Comparison of ENCODE assay signal across 16 mouse cellular contexts in genomic region chr14:22167285-22167684, GRCm38 (mm10).
DNase-seq lines count a peak whose midpoint lies in the region; ATAC-seq lines count a peak whose summit lies in the region.
"Had no signal": no experiment of that assay in that cellular context is flagged by ENCODE, and none has a peak within 500 bp of the region (broad histone marks: within the 10 kb centered on the region; RNA-seq: fewer than 3 reads in every experiment).

No protein-coding gene starts in this region.

- H3K4me3 ChIP-seq in hindbrain, embryonic 11.5 days (ENCODE audit: low read depth, low read length), result no peak overlapping the region
- H3K4me3 ChIP-seq in hindbrain, embryonic 16.5 days (ENCODE audit: low read length), result no peak overlapping the region
- no peak overlapping the region for H3K4me3 ChIP-seq in embryonic facial prominence, embryonic 14.5 days (ENCODE audit: low read depth, low read length)
- H3K4me3 ChIP-seq in hindbrain, embryonic 13.5 days, result no peak overlapping the region
- H3K4me3 ChIP-seq in midbrain, embryonic 10.5 days, result no peak overlapping the region
- H3K4me3 ChIP-seq: embryonic facial prominence, embryonic 15.5 days; forebrain, embryonic 12.5 days had no signal

- intact Hi-C loops in heart, postnatal 25 days (cut with DNase I), result loop anchor here (5.0 kb wide), 1 partner anchor 180 kb away; the partner anchor contains the start of gene Zfp503

- H3K4me2 ChIP-seq in hindbrain, embryonic 11.5 days (replicated peaks; ENCODE audit: low read depth, low read length), result no peak overlapping the region
- H3K4me2 ChIP-seq in hindbrain, embryonic 16.5 days (ENCODE audit: low read length), result no peak overlapping the region
- H3K4me2 ChIP-seq in embryonic facial prominence, embryonic 14.5 days (ENCODE audit: low read depth, low read length), result peak overlapping the region; percentile 4; the same call in 1 of the 2 replicates
- H3K4me2 ChIP-seq in hindbrain, embryonic 13.5 days, result no peak overlapping the region
- H3K4me2 ChIP-seq: embryonic facial prominence, embryonic 15.5 days; forebrain, embryonic 12.5 days had no signal

- peaks cover 7% of the 10 kb centered on the region for H3K4me1 ChIP-seq in hindbrain, embryonic 11.5 days (replicated peaks; ENCODE audit: control insufficient read depth, insufficient read depth, low read length)
- H3K4me1 ChIP-seq in hindbrain, embryonic 16.5 days (ENCODE audit: control insufficient read depth, insufficient read depth, low read depth, low read length), result peaks cover 8% of the 10 kb centered on the region
- H3K4me1 ChIP-seq in embryonic facial prominence, embryonic 14.5 days (ENCODE audit: control insufficient read depth, insufficient read depth, low read length), result peaks cover 13% of the 10 kb centered on the region
- peaks cover 26% of the 10 kb centered on the region for H3K4me1 ChIP-seq in hindbrain, embryonic 13.5 days (replicated peaks)
- H3K4me1 ChIP-seq in midbrain, embryonic 10.5 days, result peaks cover 13% of the 10 kb centered on the region

- H3K9me3 ChIP-seq in hindbrain, embryonic 11.5 days (ENCODE audit: control insufficient read depth, low read length), result no peaks in the 10 kb centered on the region
- no peaks in the 10 kb centered on the region for H3K9me3 ChIP-seq in hindbrain, embryonic 16.5 days (ENCODE audit: control insufficient read depth, low read length)
- H3K9me3 ChIP-seq in embryonic facial prominence, embryonic 14.5 days (ENCODE audit: control insufficient read depth, low read length), result no peaks in the 10 kb centered on the region
- H3K9me3 ChIP-seq in hindbrain, embryonic 13.5 days, result no peaks in the 10 kb centered on the region
- no peaks in the 10 kb centered on the region for H3K9me3 ChIP-seq in midbrain, embryonic 10.5 days (replicated peaks)
- H3K9me3 ChIP-seq: embryonic facial prominence, embryonic 15.5 days; forebrain, embryonic 12.5 days had no signal

- H3K9ac ChIP-seq in hindbrain, embryonic 11.5 days (ENCODE audit: low read depth, low read length), result no peak overlapping the region
- no peak overlapping the region for H3K9ac ChIP-seq in hindbrain, embryonic 16.5 days (ENCODE audit: low read depth, low read length)
- H3K9ac ChIP-seq in embryonic facial prominence, embryonic 14.5 days (ENCODE audit: low read depth, low read length), result peak overlapping the region; percentile 37; the same call in 1 of the 2 replicates
- H3K9ac ChIP-seq in hindbrain, embryonic 13.5 days, result no peak overlapping the region; the same call in 1 of the 2 replicates
- H3K9ac ChIP-seq: embryonic facial prominence, embryonic 15.5 days; forebrain, embryonic 12.5 days had no signal

- WGBS in hindbrain, embryonic 11.5 days, result 60% methylated on average over 7 of the region's 7 CpGs
- WGBS in hindbrain, embryonic 16.5 days, result 74% methylated on average over 7 of the region's 7 CpGs
- 45% methylated on average over 7 of the region's 7 CpGs for WGBS in embryonic facial prominence, embryonic 14.5 days
- WGBS in hindbrain, embryonic 13.5 days, result 51% methylated on average over 7 of the region's 7 CpGs
- WGBS in midbrain, embryonic 10.5 days, result 81% methylated on average over 7 of the region's 7 CpGs

- no peak for ATAC-seq in hindbrain, embryonic 11.5 days (ENCODE audit: low FRiP score)
- no peak for ATAC-seq in hindbrain, embryonic 16.5 days
- ATAC-seq in embryonic facial prominence, embryonic 14.5 days (ENCODE audit: low read depth), result no peak
- no peak for ATAC-seq in hindbrain, embryonic 13.5 days (ENCODE audit: low FRiP score)
- ATAC-seq: activated CD4-positive, CD25-positive, alpha-beta regulatory T cell, adult 4 months had no signal

- H3K27me3 ChIP-seq in hindbrain, embryonic 11.5 days (ENCODE audit: control insufficient read depth, insufficient read depth, low read length), result no peaks in the 10 kb centered on the region
- no peaks in the 10 kb centered on the region for H3K27me3 ChIP-seq in hindbrain, embryonic 16.5 days (replicated peaks; ENCODE audit: control insufficient read depth, insufficient read depth, low read length)
- no peaks in the 10 kb centered on the region for H3K27me3 ChIP-seq in embryonic facial prominence, embryonic 14.5 days (replicated peaks; ENCODE audit: control insufficient read depth, insufficient read depth, low read length)
- no peaks in the 10 kb centered on the region for H3K27me3 ChIP-seq in hindbrain, embryonic 13.5 days
- peaks cover 24% of the 10 kb centered on the region for H3K27me3 ChIP-seq in midbrain, embryonic 10.5 days (ENCODE audit: low read depth, poor library complexity, severe bottlenecking)
- H3K27me3 ChIP-seq: embryonic facial prominence, embryonic 15.5 days had no signal

- H3K36me3 ChIP-seq in hindbrain, embryonic 11.5 days (ENCODE audit: control insufficient read depth, insufficient read depth, low read length), result no peaks in the 10 kb centered on the region
- H3K36me3 ChIP-seq in hindbrain, embryonic 16.5 days (ENCODE audit: control insufficient read depth, insufficient read depth, low read length), result no peaks in the 10 kb centered on the region
- no peaks in the 10 kb centered on the region for H3K36me3 ChIP-seq in embryonic facial prominence, embryonic 14.5 days (ENCODE audit: control insufficient read depth, insufficient read depth, low read length)
- H3K36me3 ChIP-seq in hindbrain, embryonic 13.5 days, result no peaks in the 10 kb centered on the region
- H3K36me3 ChIP-seq in midbrain, embryonic 10.5 days, result no peaks in the 10 kb centered on the region
- H3K36me3 ChIP-seq: embryonic facial prominence, embryonic 15.5 days; forebrain, embryonic 12.5 days had no signal

- H3K27ac ChIP-seq in hindbrain, embryonic 11.5 days (ENCODE audit: low read depth, low read length), result peak overlapping the region; percentile 87
- H3K27ac ChIP-seq in hindbrain, embryonic 16.5 days (ENCODE audit: low read depth, low read length), result no peak overlapping the region
- H3K27ac ChIP-seq in embryonic facial prominence, embryonic 14.5 days (replicated peaks; ENCODE audit: low read depth, low read length), result no peak overlapping the region
- 0 out of 2 replicates have a peak overlapping the region, but pooled peaks have one; percentile 79 for H3K27ac ChIP-seq in hindbrain, embryonic 13.5 days
- no peak overlapping the region for H3K27ac ChIP-seq in midbrain, embryonic 10.5 days (replicated peaks)
- H3K27ac ChIP-seq: embryonic facial prominence, embryonic 15.5 days; forebrain, embryonic 12.5 days had no signal

- DNase-seq in heart, adult 11 months, result peak; percentile 87
- DNase-seq in heart, postnatal 25 days (ENCODE audit: low spot score), result no peak
- DNase-seq in hindbrain, embryonic 11.5 days (ENCODE audit: low spot score), result no peak
- no peak for DNase-seq in embryonic facial prominence, embryonic 14.5 days (ENCODE audit: low spot score)
- no peak for DNase-seq in adipocyte (ENCODE audit: low spot score)
- no peak for DNase-seq in midbrain, embryonic 10.5 days (ENCODE audit: low spot score)
- DNase-seq: cerebellum, postnatal 14 days; kidney, adult 2 months; liver; lung, adult 18-20 months; retina, postnatal 1 day had no signal

Comparison
In these comparisons a context has a peak if more than half of its experiments do, and no peak if none do; other contexts are left out.
1. H3K27ac ChIP-seq: peak in hindbrain, embryonic 11.5 days (single experiment) and hindbrain, embryonic 13.5 days (single experiment); none in hindbrain, embryonic 16.5 days (single experiment), embryonic facial prominence, embryonic 14.5 days (single experiment) and midbrain, embryonic 10.5 days (single experiment).